Mouse (Mus musculus): ENCODE measurements around the gene Fah. TPM values are rescaled to one million over a fixed set of nuclear protein-coding genes. Genes with fewer than 3 reads are reported as not detected.

Fah gene
- total RNA-seq (2015; ENCODE audit: low replicate concordance) = 1.7 TPM in 1 of 2 replicates, not detected in the other
- 0.13 TPM in 1 of 2 replicates, not detected in the other for total RNA-seq (2017; ENCODE audit: low replicate concordance)

DNA sequence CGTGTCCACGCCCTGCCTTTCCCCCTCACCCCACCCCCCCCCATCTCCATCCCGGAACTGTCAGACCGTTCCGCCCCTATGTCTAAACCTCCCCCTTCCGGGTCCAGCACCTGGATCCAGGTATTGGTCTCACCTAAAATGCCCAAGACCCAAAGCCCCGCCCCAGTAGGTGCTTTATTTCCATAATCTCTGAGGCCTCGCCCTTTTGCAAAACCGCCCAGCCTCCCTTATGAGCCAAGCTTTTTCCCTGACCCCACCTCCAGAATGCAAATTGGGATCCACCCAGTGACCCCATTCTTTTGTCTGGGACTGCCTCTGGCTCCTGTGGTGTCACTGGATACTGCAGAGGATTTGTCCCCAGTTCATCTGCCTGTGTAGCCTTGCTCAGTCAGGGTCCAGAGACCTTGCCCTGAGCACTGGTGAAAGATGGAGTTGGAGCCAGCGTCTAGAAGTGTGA is at the start of gene Fah:
Gene Fah, minus strand, starts transcription at position 430 of the 457 bp plus-strand sequence.
- no peak for ATAC-seq (replicated peaks; ENCODE audit: low FRiP score, poor library complexity, severe bottlenecking)

DNA sequence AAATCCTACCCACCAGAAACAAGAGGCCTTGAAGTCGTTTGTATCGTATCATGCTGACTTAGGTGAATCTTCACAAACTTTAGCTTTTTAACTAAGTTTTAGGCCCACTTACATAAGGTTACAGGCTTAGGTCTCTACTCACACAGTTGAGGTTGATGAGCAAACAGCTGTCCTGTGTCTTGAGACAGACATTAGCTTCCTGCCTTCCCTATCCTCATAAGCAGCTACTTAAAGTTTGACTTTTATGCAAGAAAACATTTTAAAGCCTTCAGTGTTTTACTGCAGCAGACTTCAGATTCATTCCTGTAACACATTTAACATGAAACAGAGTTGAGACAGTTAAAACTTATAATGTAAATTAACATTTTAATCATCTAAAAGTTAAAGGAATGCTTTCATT is 46.2 kb upstream of the Fah start:
- no peak for ATAC-seq (replicated peaks; ENCODE audit: low FRiP score, poor library complexity, severe bottlenecking)

DNA sequence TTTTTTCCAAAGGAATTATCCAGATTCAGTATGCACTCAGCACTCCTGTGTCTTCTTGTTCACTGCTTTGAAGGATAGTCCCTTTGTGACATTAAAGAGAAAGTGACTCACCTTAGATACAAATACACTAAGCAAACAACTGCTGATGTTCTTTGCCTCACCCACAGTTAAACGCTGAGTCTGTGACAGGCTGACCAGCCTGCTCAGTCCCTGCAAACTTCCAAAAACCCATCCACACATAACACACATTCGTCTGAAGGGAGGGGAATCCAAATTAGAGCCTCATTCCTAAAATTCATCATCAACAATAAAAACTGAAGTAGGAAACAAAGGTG is 45.4 kb upstream of the Fah start:
- ATAC-seq (replicated peaks; ENCODE audit: low FRiP score, poor library complexity, severe bottlenecking) = peak; percentile 25

DNA sequence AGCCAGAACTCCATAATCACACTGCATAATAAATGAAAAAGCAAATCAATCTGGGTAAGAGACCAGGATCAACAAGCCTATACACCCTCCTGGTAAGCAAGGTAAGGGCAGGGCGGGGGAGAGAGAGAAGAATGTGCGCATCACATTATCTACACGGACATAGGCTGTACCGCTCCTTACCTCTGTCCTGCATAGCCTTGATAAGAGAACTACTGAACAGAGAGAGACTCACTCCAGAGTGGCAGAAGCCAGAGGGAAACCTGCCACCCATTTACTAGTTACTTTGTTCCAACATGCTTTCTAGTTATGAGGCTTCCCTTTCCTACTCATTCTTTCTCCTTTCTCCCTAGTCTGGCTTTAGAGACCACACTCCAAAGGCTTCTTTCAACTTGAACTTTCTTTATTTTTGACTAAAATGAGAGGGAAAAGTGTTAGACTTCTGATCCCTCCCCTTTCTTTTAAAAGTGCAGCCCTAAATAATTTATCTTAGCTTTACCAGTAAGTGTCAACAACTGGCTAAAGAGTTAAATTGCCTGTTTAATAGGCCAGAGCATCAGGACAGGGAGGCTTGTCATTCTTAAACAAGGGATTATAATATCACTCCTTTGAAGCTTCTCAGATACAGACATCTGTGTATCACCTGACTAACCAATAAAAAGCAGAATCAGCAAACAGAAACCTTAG is 44.9 kb upstream of the Fah start:
- peak; percentile 93 for ATAC-seq (replicated peaks; ENCODE audit: low FRiP score, poor library complexity, severe bottlenecking)

- no peak for ATAC-seq (replicated peaks; ENCODE audit: low FRiP score, poor library complexity, severe bottlenecking)
These were observed 42.5 kb upstream of the Fah start for GRCm38 (mm10) chr7:84649016-84649415.

DNA sequence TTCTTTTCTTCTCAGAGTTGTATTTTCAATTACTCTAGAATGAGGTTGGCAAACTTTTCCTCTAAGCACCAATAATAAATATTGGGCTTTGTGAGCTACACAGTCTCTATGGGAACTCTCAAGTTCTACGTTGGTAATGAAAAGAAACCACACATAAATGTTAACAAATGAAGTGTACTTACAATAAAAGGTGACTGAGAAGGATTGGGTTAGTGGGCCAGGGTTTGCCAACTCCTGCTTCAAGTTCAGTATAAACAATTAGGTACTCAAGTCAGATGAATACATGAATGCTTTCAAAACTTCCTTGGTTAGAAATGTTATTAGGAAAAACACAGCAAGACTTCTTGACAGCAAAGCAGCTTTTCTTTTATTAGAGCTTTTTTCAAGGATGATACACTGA is 39.7 kb upstream of the Fah start:
- ATAC-seq (replicated peaks; ENCODE audit: low FRiP score, poor library complexity, severe bottlenecking) = no peak

DNA sequence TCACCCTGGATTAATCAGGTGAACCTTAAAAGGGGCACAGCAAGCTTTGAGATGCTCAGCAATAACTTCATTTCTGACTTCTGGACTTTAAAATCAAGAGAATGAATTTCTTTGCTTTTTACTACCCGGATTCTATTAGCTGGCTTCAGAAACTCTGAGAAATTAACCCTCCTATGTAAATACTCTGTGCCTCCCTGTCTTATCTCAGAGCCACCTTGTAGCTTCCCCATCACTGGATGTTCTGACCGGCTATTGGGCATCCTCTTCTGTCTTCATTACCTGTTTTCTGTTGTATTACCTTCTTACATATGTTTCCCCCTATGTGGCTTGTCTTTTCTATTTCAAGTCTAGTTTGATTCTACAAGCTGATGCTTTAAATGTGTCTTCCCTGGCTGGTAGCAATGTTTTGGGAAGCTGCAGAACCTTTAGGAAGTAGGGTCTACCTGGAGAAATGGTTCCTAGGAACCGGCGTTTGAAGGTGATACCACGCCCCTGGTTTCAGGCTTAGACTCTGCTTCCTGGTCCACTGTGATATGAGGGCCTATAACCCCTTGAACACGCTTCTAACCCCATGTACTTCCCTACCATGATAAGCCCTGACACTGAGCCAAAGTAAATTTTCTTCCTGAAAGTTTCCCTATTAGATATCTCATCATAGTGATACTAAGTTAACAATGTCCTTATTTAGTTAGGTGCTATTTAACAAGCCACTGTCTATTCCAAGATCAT is 36.9 kb upstream of the Fah start:
- ATAC-seq (replicated peaks; ENCODE audit: low FRiP score, poor library complexity, severe bottlenecking) = peak; percentile 63

GRCm38 (mm10) chr7:84642159-84642928 is 35.8 kb upstream of the Fah start:
- ATAC-seq (replicated peaks; ENCODE audit: low FRiP score, poor library complexity, severe bottlenecking) = no peak

- no peak for ATAC-seq (replicated peaks; ENCODE audit: low FRiP score, poor library complexity, severe bottlenecking)
These were observed 30.4 kb upstream of the Fah start for GRCm38 (mm10) chr7:84636939-84637338.

DNA sequence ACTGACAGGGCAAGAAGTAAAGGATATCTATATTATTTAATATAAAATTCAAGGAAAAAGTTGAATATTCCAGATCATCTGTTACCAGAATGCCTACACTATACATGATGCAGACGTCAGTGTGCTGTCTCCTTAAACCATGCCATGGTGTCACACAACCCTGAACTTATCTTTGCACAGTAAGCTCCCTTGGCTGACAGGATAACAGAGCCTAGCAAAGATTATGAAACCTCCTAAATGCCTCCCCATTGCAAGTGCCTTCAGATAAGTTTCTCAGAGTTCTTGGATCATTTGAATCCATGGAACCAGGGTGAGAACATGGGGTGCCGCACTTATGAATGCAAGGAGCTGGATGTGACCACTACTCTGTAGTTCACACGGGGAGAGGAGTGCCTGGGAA is 25.4 kb upstream of the Fah start:
- peak; percentile 93 for ATAC-seq (replicated peaks; ENCODE audit: low FRiP score, poor library complexity, severe bottlenecking)

- ATAC-seq (replicated peaks; ENCODE audit: low FRiP score, poor library complexity, severe bottlenecking) = no peak
These were observed 17.2 kb upstream of the Fah start for GRCm38 (mm10) chr7:84623718-84624117.

- no peak for ATAC-seq (replicated peaks; ENCODE audit: low FRiP score, poor library complexity, severe bottlenecking)
These were observed 14.4 kb upstream of the Fah start for GRCm38 (mm10) chr7:84620956-84621355.

DNA sequence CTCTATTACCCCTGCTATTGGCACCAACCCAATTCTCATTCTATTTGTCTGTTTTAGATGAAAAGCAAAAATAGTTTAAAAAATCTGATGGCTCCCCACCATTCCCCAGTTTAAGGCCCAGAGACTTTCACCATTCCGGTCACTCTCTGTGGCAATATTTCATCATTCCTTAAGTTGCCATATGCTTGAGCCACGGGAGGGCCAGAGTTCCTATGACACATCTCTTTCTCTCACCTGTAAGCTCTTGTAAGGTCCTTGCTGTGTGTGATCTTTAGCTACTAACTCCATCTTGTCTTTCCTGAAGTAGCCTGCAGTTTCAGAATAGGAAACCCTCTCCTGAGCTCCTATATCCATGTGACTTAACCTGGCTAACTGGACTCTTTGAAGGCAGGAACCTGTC is 12.4 kb upstream of the Fah start:
- ATAC-seq (replicated peaks; ENCODE audit: low FRiP score, poor library complexity, severe bottlenecking) = no peak

DNA sequence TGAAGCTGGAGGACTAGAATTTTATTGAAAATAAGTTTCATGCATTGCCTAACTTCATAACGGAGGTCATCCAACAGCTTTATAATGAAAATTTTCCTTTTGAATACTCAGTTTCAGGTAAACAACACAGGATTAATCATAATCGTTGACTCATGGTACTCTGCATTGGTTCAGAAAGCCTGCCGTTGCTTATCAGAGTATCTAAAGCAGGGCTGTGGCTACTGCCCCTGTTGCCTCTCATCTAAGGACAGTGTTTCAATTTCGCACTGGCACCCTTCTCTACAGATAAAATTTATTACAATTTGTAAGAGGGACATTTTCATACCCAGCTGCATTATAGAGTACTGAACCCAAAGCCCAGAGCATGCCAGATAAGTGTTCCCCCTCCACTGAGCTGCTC is 5.9 kb upstream of the Fah start:
- ATAC-seq (replicated peaks; ENCODE audit: low FRiP score, poor library complexity, severe bottlenecking) = no peak

GRCm38 (mm10) chr7:84611609-84612008 is 5.1 kb upstream of the Fah start:
- no peak for ATAC-seq (replicated peaks; ENCODE audit: low FRiP score, poor library complexity, severe bottlenecking)

GRCm38 (mm10) chr7:84605704-84606292 is 724 bp downstream of the Fah start:
- peak; percentile 94 for ATAC-seq (replicated peaks; ENCODE audit: low FRiP score, poor library complexity, severe bottlenecking)

DNA sequence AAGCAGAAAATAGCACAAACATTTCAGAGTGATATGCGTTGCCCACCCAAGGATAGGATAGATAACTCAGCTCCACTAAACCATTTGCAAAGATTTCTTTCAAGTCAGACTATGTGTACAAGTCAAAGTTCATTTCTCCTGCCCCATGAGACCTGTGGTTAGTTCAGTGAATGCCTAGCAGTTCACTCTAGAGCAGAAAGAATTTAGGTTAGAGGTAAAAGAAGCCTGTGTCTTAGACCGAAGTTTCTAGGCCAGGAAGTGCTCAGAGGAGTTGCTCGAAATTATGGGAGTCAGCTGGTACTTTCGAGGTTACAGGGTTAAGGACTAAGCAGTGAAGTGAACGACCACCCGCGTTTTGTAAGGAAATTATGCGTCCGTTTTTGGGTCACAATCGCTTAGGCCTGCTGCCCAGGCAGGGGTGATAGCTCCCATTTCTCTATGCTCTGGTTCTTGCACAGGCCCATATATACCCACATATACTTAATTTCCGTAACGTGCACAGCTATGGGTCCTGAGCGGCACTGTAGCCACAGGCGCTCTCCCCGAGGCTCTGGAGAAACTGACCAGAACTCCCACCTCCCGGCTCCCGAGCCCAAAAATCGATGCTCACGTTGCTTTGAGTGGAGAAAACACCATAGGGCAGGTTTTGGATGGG is 1.4 kb downstream of the Fah start:
- ATAC-seq (replicated peaks; ENCODE audit: low FRiP score, poor library complexity, severe bottlenecking) = peak; percentile 31; the same call in 1 of the 2 replicates

DNA sequence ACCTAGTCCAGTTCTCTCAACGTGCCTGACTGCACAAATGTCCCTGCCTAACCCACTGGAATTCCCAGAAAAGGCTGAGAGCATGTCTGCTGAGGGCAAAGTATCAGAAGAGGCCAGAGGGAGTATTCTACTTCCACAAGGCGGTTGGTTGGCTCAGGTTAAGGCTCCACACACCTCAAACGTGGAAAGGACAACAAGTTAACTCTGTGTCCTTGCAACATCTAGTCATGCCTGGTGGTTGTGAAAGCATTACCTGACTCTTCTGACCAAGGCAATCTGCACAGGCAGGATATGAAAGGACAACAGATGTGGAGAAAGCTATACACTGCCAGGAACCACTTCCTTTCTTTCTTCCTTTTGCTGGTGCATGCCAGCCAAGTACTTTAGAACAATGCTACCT is 2.0 kb downstream of the Fah start:
- no peak for ATAC-seq (replicated peaks; ENCODE audit: low FRiP score, poor library complexity, severe bottlenecking)

DNA sequence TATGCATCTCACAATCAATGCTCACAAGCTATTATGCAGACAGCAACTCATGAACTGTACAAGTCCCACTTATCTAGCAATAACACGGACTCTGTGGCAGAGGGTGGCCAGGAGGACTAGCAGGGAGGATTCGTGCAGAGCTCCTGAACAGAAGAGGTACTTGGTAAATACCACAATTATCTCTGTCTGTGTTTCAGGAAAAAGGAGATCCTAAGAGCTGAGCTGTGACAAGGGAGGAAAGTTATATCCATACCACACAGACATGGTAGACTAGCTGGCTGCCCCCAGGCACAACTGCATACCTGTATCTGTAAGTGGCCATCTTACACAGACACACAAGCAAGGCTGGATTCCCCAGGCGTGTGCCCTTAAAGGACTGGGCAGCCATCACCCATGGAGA is 5.2 kb downstream of the Fah start:
- ATAC-seq (replicated peaks; ENCODE audit: low FRiP score, poor library complexity, severe bottlenecking) = no peak

GRCm38 (mm10) chr7:84600631-84601030 is 5.9 kb downstream of the Fah start:
- no peak for ATAC-seq (replicated peaks; ENCODE audit: low FRiP score, poor library complexity, severe bottlenecking)
